Mouse (Mus musculus) left cerebral cortex, adult 18-20 months (tissue): ENCODE measurements around the gene Txnrd3. TPM values are rescaled to one million over a fixed set of nuclear protein-coding genes. Genes with fewer than 3 reads are reported as not detected.

ENCODE experiments used
- DNase-seq, 2 experiments: peaks; one replicate each; pipeline ENCODE4 v3.0.0; 2021 to 2022; ENCODE audit warnings: low spot score in 2 of 2, mixed read lengths in 1 of 2
- total RNA-seq, 2 experiments: library from RNA; stranded (reverse); gene quantifications; 2 replicates each; pipeline ENCODE4 v1.2.3; 2021

Gene Txnrd3
- total RNA-seq, 2 experiments from 2014 or later: 4.0 to 4.8 TPM

GRCm38 (mm10) chr6:89651770-89652169, 8.0 kb downstream of the Txnrd3 start:
- DNase-seq: no peak

GRCm38 (mm10) chr6:89655011-89655410, 11.2 kb downstream of the Txnrd3 start:
- no peak for DNase-seq

DNA sequence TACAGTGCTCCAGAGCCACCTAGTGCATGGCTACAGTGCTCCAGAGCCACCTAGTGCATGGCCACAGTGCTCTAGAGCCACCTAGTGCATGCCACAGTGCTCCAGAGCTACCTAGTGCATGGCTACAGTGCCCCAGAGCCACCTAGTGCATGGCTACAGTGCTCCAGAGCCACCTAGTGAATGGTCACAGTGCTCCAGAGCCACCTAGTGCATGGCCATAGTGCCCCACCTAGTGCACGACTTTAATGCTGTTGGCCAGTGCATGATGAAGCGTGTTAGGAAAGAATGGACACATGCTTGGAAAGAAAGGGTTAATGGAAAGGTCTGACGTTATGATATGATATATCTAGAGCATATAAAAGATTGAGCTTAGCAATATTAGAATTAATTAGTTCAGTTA, 14.6 kb downstream of the Txnrd3 start:
- DNase-seq: no peak

DNA sequence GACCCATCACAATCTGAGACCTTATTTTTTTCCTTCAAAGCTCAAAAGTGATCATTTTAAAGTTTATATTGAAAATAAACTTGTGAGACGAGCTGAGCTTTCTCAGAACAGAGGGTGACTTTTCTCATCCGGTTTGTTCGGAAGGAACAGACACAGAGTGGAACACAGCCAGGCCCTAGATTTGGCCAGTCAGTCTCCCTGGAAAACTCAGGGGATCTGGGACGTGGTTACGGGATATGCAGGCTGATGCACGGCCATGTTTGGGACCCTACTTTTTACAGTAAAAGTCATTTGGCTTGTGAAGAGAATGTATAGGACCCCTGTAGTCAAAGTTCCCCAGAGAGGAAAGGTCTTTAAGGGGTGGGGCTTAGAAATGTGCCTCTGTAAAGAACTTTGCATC, 15.1 kb downstream of the Txnrd3 start:
- DNase-seq: no peak

DNA sequence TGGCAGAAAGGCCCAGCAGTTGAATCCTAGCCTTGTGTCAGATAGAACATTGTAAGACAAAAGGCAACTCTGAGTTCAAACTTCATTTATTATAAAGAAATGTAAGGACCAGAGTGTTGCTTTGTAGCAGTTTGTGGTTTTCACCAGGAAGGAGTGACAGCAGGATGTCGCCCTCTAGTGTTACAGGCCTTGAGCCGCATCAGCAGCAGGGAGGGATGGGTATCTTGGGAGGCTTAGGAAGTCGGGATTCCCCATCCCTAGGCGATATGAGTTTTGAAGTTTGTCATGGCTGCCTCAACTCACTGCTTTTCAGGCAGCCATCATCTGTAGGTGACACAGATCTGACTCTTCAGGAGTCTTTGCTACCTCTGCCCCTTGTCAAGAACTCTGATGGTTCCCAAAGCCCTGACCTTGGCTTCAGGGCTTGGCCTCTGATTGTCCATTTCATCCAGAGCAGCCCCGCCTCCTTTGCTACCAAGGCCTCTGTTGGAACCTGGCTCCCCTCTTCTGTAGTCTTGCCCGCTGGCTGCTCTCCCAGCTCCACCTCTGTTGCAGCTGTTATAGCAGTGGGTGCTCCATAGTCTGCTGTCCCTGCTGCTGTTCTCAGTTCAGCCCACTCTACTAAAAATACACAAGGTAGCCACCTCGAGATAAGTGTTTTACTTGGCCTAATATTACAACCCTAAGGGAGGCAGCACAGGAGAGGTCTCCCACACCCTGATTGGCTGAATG, 16.1 kb downstream of the Txnrd3 start:
- peak; percentile 50 to 54 for DNase-seq

DNA sequence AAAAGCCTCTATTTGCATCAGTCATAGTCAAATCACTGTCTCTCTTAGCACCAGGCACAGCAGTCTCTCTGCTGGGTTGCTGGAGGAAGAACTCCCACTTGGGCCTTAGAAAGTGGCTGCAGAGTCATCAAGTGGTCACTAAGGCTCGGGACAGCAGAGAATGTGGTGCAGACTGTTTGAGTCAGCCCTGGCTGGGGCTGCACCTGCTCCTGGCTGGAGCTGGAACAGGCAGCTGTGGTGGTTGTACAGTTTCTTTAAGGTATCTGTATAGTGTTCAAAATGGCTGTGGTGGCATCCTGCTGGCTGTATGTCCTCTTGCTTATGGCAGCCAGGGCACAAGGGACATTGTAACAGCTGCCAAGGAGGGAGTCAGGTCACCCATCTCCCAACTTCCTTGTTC, 16.7 kb downstream of the Txnrd3 start:
- DNase-seq: no peak

DNA sequence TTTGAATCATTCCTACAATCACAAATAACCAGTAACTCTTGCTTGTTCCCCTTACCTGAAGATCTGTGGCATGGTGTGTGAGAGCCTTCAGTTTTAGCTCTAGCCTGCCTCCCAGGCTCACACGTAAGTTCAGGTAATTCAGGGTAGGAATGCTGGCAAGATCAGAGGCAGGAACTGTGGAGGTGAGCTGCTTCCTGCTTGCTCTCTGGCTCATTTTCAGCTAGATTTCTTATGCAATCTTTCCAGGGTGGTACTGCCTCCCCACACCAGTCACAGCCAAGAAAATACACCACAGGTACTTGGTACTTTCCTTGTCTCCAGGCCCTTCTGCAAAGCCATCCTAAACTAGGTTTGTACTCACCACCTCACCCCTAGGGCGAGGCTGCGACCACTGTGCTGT, 18.7 kb downstream of the Txnrd3 start:
- no peak for DNase-seq

DNA sequence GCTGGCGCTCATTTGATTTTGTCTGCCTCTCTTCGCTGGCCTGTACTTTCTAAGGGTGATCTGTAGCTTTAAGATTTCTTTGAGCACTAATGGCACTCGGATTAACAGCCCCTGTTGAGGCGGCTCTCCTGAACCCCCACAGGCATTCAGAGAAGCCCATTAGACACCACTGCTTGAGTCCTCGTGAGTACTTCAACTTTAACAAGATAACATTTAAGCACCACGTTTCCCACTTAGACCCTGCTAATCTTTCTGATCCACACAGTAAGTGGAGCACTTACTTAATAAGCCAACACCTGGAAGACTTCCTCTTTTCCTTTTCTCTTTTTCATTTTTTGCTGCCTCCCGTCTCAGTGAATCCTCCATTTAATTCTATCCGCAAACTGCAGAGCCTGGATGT, 21.4 kb downstream of the Txnrd3 start:
- no peak for DNase-seq

DNA sequence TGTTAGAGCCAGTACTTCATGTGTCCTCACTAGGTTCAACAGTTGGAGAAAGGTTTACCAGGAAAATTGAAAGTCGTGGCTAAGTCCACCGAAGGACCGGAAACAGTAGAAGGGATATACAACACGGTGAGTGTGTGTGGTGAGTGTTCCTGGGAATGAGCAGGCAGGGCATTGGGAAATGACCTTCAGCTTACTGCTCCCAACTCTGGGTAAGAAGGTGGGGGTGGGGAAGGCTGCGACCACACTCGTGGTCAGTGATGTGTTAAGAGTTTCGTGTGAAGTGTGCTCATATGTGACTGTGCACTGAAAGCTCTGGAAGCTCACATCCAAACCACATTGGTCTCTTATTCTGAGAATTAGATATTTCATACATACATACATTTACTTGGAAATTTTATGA, 21.9 kb downstream of the Txnrd3 start:
- DNase-seq: no peak

DNA sequence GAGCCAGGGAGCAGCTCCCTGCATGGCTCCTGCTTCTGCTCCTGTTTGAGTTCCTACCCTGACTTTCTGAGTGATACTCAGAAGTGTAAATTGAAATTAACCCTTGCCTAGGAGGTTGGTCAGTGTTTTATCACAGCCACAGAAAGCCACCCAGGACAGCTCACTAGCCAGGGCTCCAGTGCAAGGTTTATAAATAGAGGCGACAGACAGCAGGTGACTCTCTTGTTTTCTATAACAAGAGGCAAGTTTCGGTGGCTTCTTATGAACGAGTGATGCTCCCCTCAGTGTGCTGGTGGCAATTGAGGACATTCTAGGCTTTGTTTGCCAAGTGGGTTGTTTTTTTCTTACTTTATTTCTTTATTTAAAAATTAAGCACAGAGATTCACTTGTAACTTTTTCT, 23.2 kb downstream of the Txnrd3 start:
- no peak for DNase-seq

GRCm38 (mm10) chr6:89669556-89669955, 25.8 kb downstream of the Txnrd3 start:
- no peak for DNase-seq

DNA sequence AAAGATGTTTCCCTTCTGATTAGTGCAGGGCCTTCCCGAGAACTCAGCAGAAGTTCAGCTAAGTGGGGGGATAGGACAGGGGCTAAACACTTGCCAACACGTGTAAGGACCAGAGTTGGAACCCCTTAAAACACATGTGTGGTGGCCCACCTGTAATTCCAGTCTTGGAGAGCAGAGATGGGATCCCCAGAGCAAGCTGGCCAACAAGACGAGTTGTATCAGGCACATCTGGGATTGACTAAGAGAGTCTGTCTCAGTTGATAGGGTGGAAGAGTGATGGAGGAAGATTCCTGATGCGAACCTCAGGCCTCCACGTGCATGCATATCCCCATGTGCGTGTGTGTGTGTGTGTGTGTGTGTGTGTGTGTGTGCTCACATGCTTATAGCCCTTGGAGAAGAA, 27.6 kb downstream of the Txnrd3 start:
- DNase-seq: peak in 1 of 2 experiments; percentile 19

DNA sequence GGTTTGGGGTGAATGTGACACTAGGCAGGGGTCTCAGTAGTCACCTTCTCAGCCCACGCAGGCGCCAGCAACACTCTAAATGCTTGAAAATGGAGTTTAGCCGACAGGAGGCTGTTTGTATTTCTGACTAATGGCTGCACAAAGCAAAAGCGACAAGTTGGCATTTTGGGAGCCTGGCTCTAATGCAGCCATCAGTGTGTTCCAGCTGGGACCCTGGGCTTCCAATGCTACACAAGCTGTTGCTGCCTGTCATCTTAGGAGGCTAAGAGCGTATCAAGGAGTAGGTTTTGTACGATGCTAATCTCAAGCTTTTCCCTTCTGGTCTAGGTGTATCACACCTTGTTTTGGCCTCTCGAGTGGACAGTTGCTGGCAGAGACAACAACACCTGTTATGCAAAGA, 28.9 kb downstream of the Txnrd3 start:
- DNase-seq: no peak

GRCm38 (mm10) chr6:89673135-89673780, 29.5 kb downstream of the Txnrd3 start:
- DNase-seq: no peak

GRCm38 (mm10) chr6:89678522-89678921, 34.7 kb downstream of the Txnrd3 start:
- DNase-seq: no peak

DNA sequence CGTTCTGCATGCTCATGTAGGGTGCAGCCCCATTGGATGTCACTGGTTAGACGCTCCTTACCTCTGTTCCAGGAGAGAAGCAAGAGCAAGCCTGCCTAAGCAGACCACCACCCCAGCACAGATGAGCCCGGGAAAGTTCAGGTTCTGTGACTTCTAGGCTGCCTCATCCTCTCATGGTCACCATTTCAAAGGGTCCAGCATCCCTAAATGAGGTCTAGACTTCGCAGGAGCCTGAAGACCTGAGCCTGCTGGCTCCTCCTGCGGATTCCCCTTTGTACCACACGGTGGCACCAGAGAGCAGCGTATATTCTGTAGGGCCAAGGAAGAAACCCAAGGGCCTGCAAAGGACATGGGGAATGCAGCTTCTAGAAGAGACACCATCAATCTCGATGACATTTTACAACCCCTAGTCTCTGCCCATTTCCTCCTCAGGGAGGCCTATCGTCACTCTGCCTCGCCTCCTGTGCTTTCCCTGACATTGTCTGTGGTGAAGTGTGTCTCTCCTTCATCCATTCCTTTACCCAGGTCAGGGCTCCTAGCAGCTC, 35.6 kb downstream of the Txnrd3 start:
- DNase-seq: peak; percentile 73 to 75

DNA sequence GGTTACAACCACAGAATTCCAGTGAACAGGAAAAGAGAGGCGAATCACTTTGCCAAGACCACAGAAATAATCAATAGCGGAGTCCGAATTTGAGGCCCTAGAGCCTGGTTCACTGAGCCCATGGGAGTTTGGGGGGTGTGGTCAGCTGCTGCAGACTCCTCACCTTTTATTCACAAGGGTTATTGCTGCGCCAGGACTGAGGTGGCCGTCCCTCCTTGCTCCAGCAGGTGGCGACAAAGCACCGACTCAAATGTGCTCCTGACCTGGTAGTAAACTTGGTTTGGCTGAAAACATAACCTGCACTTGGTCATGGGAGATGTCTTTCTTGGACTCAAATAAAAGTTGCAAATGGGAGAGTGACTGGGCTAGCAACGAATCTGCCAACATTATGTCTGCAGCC, 36.4 kb downstream of the Txnrd3 start:
- peak; percentile 82 to 84 for DNase-seq

GRCm38 (mm10) chr6:89684231-89684630, 40.4 kb downstream of the Txnrd3 start:
- no peak for DNase-seq

DNA sequence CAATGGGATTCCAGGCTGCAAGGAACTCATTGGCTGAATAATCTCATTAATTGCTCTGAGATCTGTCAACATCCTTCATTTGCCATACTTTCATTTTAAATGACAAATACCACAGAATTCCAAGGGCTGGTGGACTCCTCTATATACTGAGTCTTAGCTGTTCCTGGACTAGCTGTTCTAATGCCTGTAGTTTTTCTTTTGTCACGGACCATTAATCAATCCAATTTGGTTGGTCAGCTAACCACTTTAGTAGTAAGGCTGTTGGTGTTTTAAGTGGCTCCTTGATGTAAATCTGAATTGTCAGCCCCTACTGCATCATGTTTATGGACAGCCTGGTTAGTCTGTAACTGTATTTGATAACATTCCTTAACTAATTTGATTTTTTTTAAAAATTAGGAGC, 43.3 kb downstream of the Txnrd3 start:
- no peak for DNase-seq

GRCm38 (mm10) chr6:89706624-89707023, 62.8 kb downstream of the Txnrd3 start:
- no peak for DNase-seq

DNA sequence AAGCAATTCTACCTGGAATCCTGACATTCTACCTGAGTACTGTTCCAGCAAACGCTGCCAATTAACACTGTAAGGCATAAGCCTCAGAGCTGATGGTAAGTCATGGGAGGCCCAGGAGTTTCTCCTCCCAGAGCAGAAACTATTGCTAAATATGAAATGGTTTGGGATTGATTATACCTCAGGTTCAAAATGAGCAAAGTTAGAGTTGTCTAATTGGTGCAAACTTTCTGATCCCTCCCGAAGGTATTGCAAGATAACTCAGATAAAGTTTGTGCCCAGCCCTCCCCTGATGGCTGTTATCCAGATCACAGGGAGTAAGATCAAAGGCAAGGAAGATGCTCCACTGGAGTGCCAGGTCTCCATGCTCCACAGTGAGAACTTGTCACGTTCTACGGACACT, 63.5 kb downstream of the Txnrd3 start, which contains the start of gene Vmn1r40:
Vmn1r40 (plus strand) TSS at position 301 of the 400 bp plus-strand sequence.
- DNase-seq: no peak

DNA sequence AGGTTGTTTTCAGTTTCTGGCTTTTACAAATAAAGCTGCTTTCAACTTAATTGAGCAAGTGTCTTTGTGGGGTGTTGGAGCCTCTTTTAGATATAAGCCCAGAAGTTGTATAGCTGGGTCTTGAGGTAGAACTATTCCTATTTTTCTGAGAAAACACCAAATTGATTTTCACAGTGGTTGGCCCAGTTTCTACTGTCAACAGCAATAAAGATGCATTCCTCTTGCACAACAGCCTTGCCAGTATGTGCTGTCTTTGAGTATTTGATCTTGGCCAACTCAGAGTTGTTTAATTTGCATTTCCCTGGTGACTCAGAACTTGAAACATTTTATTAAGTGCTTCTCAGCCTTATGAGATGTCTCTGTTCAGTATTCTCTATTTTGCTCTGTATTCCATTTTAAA, 74.3 kb downstream of the Txnrd3 start:
- DNase-seq: no peak
